Mouse (Mus musculus) adrenal gland, adult 8-10 months (tissue): ENCODE data around the gene Hs3st5. TPM values are rescaled to one million over a fixed set of nuclear protein-coding genes. Genes with fewer than 3 reads are reported as not detected.
"Not testable (repeated sequence)": the region's sequence is repeated elsewhere in the genome, so short reads cannot be mapped to it uniquely, and the experiment has no call there.

Experiments
- DNase-seq: peaks from one replicate; pipeline ENCODE4 v3.0.0; 2022
- total RNA-seq, 4 experiments: library from RNA; stranded (reverse); gene quantifications; 2 replicates each; pipeline ENCODE4 v1.2.4; 2022

Gene Hs3st5
- total RNA-seq, 4 experiments from 2014 or later = 0.81 to 1.5 (median 1.1) TPM

DNA sequence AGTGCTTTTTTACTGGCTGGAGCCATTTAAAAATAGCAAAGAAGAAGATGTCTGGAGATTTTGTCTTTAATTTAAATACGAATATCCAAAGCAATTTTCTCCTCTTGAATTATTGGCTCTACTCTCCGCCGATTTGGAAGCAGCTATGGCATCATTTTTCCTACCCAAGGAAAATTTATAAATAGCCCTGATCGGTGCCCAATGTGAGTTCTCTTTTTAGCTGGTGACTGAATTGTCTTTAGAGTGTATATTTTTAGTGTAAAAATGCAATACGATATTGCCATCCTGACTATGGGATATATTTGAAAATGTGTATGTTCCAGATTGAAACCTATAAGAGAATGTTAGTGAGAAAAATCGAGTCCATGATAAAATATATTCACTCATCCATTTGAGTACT is 51.1 kb downstream of the Hs3st5 start:
- DNase-seq = no peak

DNA sequence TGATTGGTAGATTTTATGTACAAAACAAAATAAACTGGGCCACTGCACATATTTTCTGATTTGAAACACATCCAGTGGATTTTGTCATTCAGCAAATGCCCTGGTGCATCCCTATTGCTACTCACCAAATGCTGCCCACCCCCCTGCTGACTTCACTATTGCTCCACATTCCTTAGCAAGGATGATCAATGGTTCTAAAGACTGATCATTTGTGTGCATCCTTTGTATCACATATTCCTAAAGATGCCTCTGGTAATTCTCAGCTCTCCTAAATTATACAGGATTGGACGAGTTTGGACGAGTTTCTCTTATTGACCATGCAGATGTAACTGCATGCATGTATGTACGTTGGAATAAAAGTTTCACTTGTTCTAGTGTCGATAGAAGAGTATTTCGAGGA is 52.1 kb downstream of the Hs3st5 start:
- no peak for DNase-seq

DNA sequence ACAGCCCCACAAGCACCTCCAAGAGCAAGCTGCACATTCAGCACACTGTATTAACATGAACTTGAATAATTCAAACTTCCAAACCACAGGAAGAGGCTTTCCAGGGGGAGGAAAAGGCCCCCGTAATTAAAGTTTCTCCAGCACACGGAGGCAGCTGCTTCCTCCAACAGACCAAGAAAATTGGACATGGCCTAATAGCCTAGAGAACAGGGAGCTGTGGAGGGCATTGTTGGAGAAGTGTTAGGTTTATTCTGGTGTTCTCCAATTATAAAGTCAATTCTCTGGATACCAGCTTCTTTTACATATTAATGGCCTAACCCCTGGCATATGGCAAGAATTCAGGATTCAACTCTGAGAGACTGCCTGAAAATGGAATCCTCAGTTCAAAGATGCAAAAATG is 60.6 kb downstream of the Hs3st5 start:
- DNase-seq = no peak

DNA sequence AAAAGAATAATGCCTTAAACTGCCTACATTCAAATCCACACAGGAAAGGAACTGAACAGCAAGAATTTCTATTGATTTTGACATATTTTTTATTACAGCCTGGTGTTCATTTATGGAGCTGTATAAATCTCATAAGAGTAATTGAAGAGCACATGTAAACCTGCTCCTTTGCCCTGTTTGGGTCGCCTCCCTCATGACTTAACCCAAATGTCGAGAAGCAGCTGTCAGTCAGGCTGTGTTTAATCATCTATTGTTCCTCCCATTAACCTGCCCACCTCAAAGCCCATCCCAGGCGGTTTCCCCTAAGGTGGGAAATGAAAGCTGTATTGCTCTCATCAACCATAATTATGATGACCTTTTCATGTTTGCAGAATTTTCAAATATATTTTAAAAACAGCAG is 65.9 kb downstream of the Hs3st5 start:
- DNase-seq = no peak

DNA sequence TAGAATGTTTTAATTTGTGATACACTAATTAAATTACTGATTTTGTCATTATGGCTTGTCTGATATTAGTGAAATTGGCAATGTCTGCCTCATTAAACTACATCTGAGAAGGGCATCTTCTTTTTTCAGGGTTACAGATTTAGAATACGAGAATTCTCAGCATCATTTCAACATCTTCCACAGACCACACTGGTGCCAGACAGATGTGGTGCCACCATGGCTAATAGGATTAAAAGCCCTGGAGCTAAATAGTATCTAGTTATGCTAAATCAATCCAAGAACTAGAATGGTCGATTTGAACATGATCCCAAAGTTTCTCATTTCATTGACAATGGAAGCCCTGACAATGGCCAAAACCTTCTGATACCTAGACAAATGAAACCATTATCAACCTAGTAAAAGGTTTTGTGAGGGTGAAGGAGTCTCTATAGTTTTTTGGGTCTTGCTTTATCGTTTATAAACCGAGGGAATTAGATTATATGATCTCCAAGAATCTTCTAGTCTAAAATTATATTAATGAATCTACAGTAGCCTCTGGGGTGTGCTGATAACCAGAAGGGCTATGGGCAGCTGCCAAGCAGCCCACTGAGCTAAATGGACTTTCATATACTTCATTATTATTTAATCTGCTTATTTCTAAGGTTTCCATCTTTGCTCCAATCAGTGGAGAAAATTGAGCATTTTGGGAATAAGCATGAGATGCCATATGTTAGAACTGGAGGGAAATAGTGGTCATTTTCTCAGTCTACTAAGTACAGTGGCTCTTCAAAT is 71.9 kb downstream of the Hs3st5 start:
- no peak for DNase-seq

DNA sequence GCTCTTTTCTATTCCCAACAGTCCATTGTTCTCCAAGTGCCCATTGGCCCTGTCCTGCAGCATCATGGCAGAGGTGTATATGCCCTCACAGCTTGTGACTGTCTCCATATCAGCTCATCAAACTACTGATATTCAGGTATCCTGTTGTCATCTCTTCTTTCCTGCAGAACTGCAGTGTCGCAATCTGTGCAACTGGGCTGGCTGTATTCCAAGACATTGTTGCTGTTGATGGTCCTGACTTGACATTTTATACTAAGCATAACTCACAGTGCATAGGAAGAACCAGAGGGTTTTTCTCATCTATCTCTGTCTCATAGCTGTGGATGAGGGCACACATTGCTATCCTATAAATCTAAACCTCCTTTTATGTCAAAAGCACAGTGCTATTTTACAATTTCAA is 103.8 kb downstream of the Hs3st5 start:
- no peak for DNase-seq

DNA sequence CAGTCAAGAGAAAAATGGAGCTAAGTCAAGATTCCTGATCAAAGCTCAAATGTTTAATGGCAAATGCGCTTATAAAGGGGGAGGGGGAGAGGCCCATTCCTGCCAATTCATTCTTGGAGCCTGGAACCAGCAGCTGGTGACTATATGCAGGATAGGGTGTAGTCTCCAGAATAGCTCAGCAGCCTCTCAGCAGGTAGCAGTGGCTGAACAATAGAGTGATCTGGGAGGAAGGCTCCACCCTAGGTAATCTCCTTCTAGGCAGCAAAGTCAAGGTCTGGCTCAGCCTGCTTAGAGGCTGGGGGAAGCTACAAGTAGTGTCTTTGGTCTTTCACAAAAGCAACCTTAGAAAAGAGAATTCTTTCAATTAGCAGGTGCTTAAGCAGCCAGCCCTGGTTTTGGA is 104.8 kb downstream of the Hs3st5 start:
- not testable (repeated sequence) for DNase-seq

DNA sequence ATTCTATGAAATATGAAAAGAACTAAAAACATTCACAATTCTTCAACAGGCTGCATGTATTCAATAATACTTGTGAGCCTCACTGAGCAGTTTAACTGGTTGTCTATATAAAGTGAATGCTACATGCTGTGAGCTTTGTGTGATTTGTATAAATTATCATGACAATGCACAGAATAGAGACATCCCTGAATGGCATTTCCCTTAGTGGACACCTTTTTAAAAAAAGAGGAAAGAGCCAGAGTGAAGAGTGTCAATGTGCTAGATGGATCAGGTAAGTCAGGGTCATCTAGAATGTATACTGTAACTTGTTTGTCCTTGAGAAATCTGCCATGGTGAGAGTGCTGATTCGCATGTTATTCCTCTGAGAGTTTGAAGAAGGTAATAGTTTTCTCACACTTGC is 116.4 kb downstream of the Hs3st5 start:
- no peak for DNase-seq

DNA sequence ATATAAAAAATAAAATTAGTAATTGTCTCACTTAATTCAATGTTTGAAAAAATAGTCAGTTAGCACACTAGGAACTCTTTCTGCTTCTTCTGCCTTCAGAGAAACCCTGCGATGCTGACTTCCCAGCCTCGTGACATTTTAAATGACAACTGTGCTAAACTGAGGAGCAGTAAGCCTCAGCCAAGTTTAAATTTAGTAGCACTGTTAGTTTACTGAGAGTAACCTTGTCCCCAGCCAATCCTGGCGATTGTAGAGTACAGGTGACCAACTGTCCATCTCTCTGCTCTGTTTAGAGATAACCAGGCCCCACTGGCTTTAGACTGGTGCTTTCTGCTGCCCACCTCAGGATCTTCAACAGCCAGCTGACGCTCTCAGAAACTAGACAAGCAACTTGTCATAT is 121.3 kb downstream of the Hs3st5 start:
- DNase-seq = no peak

DNA sequence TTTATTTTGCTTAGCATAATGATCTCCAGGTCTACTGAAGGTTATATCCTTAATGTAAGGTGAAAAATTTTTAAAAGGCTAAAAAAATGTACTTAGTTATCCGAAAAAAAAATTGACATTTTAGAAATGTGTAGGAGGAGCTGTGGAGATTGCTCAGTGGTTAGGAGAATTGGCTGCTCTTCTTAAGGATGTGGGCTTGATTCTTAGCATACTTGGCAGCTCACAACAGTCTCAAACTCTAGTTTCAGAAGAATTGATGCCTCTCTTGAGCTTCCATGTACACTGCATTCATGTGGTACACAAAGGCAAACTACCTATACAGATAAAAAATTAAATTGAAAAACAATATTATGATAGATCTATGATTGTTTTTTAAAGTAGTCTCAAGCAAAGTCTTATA is 125.1 kb downstream of the Hs3st5 start:
- no peak for DNase-seq

DNA sequence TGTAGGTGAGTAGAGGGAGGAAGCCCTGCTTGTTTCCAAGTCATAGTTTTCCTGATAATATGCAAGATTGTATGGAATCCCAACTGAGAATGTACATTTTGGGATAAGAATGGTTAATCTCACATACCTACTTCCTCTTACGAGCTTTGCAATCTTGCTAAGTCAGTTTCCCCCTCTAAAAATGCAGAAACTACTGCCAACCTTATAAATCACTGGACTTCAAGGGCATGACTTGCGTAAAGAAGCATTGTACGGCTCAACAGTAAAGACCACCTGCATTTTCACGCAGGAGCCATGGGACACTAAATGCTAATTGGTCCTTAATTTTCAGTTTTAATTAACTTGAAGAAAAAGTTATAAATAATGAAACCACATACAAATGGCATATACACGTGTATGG is 144.0 kb downstream of the Hs3st5 start:
- no peak for DNase-seq

DNA sequence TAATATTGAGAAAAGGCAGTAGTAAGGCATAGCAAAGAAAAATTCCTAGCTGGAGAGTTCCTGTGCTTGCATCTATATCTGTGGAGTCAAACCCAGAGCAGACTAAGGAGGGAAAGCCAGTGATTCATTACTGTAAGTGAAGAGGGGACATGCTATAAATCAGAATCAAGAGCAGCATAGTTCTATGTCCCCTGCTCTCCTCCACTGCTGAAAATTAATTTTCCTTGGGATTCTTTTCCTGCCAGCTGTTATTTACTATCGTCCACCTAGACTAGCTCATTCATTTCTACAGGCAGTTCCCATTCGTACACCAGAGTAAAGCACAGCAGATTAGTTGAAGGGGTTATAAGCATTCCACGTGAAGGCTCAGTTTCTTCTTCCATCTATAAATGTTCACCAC is 207.4 kb downstream of the Hs3st5 start:
- DNase-seq = no peak

DNA sequence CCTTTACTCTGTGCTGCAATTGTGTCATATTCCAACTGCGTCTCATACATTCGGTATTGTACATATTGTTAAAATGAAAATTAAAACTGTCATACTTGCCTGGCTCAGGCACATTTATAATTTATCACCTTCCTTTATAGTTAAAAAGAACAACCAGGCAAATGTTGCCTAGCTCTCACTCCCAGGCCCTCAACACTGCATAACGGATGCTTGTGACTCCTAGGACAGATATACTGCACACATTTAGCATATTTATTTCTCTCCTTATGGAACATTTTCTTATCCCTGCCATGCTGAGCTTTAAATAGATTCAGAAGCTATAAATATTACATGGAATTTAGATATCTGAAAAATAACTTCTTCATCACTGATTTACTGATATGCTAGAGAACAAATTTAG is 219.6 kb downstream of the Hs3st5 start:
- no peak for DNase-seq

DNA sequence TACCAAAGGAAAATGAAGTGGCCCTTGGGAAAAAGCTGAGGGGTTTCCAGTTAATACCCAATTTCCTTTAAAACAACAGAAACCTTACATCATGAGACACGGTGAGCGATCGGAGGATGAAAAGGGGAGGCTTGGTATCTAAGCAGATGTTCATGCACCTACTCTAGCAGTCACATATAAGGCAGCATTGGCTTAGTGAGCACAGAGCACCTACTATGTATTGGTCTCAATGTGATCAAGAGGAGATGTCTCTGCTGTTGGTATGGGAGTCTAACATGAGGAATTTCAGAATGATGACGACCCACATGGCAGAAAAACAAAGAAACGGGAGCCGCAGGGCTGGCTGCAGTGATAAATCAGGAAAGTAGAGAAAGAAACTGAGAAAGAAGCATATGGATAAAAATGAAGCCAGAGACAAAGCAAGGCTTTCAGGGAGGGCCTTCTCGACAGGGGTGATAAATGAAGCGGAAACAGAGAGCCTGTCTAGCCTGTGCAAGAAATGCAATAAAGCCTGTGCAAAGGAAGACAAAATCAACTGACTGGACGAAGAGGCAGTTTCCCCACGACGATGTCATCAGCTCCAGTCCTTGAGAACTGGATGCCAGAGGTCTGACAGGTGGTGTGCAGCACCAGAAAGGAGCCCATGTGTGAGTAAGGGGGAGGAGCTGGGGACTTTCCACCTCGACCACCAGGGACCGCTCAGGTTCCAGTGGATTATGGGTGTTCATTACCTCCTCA is 222.9 kb downstream of the Hs3st5 start:
- no peak for DNase-seq

DNA sequence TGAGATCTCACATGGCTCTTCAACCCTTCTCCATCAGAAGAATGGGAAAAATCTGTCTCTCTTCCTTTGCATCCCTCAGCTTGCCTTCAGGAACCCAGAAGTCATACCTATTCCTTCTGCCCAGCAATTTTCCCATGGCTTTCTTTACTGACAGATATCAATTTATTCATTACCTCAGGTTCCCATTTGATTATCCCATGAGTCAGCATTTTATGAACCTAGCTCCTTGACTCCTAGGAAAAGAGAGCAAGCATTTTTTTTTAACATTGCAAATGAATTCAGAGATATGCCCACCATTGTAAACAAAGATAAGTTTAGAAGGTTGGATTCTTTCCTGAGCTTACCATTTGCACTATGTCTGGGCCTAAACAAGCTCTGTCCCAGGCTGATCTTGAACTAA is 232.8 kb downstream of the Hs3st5 start:
- no peak for DNase-seq

DNA sequence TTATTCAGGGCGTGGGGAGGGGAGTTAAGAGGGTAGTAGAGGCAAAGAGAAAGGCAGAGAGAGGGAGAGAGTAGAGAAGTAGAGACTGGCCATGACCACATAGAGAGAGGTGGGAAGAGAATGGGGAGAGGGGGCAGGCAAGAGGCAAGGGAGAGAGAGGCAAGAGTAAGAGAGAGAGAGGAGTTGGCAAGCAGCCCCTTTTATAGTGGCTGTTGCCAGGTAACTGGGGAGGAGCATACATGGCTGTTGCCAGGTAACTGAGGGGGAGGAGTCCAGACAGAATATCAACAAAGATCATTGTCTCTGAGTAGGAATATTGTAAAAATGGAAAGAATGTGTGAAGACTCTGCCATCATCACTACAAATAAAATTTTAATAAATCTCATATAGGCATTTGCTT is 243.4 kb downstream of the Hs3st5 start:
- no peak for DNase-seq

DNA sequence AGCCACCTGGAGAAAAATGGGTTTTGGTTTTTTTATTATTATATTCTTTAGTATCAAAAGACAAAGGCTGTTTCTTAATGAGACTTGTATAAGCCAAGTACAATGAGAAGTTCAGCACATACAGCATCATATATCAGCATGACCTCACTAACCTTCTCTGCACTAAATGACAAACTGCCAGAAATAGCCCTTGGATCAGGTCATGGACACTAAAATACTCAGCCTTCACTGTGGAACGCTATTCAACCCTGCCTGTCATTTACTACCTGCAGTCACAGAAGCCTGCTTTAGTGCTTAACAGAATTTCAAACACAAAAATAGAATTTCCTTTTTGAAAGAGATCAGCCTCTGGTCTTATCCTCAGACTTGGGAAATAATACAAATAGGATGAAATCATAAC is 247.9 kb downstream of the Hs3st5 start:
- no peak for DNase-seq

DNA sequence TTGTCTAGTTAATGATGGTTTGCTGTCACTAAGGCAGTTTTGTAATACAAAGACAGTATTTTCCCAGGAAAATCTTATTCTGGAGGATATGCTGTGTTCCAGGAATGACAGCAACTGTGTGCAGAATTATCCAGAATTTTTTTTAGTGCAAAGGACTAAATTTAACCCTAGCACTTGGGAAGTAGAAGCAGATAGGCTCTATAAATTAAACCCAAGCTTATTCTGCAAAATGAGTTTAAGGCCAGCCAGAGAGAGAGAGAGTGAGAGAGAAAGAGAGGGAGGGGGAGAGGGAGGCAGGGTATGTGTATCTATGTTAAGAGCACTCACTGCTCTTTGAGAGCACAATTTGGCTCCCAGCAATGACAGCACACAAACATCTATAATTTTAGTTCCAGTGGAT is 267.0 kb downstream of the Hs3st5 start:
- no peak for DNase-seq

DNA sequence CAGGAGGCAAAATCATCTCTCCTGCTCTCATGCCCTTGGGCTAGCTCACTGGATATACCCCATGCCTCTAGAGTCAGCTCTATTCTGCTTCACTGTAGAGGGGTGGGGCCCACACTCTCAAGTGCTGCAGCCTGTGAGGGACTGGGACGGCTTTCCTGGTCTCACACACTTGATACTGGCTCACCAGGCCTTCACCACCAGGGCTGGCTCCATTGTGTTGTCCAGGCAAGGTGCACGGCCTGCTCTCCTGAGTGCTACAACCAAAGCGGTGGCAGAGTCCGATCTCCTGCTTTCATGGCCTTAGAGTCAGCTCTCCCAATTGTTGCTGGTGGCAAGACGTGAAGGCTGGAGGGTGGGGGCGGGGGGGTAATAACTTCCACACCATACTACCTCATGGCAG is 268.3 kb downstream of the Hs3st5 start:
- no peak for DNase-seq

DNA sequence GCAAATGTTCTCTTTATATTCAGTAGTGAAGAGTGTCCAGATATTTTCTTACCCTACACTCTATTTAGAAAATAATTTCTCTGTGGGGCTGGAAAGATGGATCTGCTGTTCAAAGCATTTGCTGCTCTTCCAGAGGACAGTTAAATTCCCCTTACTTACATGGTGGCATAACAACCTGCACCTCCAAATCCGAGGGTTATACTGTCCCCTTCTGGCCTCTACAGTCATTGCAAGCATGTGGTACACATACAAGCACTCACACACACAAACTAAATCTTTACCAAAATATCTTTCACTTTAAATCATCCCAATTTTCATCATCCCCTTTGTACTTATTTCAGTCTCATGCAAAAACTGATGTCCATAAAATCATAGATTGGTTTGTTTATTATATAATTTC is 275.0 kb downstream of the Hs3st5 start:
- no peak for DNase-seq

DNA sequence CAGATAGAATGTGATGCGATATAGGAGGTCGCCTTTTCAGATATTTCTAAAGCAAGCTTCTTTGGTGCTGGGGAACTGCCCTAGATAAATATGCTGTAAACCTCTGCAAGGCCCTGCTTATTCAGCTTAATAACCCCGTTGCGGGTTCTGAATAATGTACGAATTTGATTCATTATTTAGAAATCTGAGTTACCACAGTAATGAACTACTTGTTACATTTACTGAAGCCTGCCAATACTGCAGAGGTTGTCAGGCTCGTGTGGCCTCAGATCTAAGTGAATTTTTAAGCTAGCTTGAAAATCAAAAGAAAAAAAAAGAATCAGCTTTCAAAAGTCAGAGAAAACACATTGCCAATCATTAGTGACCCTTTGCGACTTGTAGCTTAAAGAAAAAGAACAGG is 280.4 kb downstream of the Hs3st5 start:
- no peak for DNase-seq

DNA sequence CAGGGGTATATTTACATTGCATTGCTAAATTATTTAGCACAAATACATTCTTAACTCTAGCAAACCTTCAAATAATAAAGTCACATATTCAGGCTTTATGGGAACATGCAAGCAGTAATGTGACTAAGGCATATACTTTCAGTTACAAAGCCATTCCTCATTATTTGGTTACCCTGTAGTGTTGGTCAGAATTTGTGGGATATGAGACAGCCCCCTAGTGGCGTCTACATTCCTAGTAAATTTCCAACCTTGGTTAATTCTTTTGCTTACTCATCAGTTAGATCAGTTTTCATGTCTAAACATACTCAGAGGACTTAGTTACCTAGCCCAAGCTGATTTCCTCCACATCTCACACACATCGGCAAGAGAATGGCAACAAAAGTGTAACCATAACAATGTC is 285.2 kb downstream of the Hs3st5 start:
- no peak for DNase-seq

DNA sequence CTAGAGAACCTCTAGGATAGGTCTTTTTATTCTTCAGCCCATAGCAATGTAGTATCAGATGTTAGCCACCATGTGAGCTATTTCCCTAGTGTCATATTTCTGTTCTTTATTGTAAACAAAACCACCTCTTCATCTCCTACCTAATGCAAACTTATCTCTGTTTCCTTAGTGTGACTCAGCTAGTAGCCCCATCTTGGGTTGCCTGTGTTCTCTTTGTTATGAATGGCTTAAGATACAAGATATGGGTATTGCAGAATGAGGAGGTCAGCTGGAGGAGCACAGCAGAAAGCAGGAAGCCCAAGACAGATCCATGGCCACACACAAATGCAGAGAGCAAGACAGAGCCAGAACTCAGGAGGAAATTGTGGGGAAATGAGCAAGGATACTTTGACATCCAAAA is 288.7 kb downstream of the Hs3st5 start:
- DNase-seq = no peak

DNA sequence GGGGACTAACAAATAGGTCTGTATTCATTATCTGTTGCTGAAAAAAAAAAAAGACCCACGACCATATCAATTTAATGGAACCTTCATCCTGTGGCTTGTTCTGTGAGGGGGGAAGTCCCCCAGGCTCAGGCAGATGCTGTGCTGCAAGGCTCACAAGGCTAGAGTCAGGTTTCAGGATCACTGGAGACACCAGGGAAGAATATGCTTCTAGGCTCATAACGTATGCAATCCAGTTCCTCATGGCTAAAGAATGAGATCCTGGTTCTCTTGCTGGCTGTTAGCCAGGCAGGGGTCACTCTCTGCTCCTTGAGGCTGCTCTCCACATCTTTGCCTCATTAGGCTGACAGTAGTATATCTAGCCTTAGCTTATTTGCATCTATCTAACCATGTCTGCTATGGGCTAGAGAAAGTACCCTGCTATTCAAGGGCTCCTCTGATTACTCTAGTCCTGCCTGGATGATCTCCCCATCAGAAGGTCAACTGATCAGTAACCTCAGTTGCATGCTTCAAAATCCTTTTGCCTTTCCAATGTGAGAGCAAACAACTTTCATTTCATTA is 294.4 kb downstream of the Hs3st5 start:
- DNase-seq = no peak
